Mouse (Mus musculus) left cerebral cortex, postnatal 36 days (tissue): ENCODE measurements around the gene Nol4l. TPM values are rescaled to one million over a fixed set of nuclear protein-coding genes. Genes with fewer than 3 reads are reported as not detected.
"Not testable (repeated sequence)": the region's sequence is repeated elsewhere in the genome, so short reads cannot be mapped to it uniquely, and the experiment has no call there.

ENCODE experiments used
- DNase-seq, 2 experiments: peaks; one replicate each; pipeline ENCODE4 v3.0.0; 2021 to 2022; ENCODE audit warnings: low spot score in 2 of 2, mixed read lengths in 1 of 2
- intact Hi-C: fragments of 180-260 bp; cut with DNase I; formaldehyde crosslinking; loops from one replicate; pipeline ENCODE4 v1.15.1; 2025
- total RNA-seq, 2 experiments: library from RNA; stranded (reverse); gene quantifications; 2 replicates each; pipeline ENCODE4 v1.2.3; 2021

The Nol4l gene
- total RNA-seq, 2 experiments from 2014 or later, result 46.4 to 50.2 TPM

DNA sequence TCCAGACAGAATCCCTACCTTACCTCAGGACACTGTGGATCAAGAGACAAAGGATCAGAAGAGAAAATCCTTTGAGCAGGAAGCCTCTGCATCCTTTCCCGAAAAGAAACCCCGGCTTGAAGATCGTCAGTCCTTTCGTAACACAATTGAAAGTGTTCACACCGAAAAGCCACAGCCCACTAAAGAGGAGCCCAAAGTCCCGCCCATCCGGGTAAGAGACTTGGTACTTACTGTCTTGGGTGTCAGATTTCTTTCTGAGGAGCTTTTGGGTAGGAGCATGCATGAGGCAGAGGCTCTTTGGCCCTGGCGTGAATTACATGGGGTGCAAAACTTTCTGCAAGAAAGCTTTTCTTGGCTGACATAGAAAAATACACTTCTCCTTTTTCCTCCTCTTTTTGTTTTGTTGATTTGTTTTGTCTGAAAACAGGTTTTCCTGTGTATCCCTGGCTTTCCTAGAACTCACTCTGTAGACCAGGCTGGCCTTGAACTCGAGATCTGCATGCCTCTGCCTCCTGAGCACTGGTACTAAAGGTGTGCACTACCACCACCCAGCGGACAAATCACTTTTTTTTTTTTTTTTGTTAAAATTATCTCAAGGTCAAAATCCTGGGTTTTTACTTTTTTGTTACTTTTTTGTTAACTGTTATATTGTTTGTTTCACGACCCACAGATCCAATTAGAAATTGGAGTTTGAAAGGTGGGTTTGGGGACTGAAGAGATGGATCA is 131.8 kb downstream of the Nol4l start:
- intact Hi-C loops, result no loop called here
- DNase-seq, result no peak

DNA sequence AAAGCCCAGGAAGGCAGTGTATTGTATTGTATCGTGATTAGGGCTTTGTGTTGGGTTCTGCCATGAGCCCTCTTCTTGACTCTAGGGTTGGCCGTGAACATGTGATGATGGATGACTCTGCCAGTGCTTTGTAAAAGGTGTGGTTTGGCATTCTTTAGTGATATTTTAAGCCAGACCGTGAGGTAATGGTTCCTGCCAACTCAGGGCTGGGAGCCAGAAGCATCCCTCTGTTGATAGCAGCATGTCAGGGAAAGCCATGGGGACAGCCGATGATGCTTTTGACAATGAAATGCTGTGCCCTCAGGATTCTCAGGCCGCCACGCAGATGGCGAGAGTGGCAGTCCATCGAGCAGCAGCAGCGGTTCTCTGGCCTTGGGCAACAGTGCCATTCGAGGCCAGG is 136.7 kb downstream of the Nol4l start:
- DNase-seq, result no peak
- intact Hi-C loops, result loop anchor here (5.0 kb wide), 1 partner anchor 36 kb away; no protein-coding TSS in a partner anchor

DNA sequence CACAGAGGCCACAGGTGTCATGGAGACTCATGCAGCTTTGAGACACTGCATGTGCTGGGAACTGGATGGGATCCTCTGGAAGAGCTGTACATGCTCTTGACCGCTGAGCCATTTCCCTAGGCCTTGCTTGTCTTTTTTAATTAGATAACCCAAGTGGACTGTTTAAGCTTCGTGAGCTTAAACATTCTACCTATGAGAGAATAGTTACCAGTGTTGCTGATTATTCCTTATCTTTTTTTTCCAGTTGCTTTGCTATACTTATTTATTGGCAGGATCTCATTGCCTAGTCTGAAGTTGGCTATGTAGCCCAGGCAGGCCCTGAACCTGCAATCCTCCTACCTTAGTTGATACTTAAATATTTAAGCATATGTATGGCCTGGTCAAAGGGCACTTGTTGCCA is 139.9 kb downstream of the Nol4l start:
- intact Hi-C loops, result loop anchor here (5.0 kb wide), 1 partner anchor 33 kb away; no protein-coding TSS in a partner anchor

DNA sequence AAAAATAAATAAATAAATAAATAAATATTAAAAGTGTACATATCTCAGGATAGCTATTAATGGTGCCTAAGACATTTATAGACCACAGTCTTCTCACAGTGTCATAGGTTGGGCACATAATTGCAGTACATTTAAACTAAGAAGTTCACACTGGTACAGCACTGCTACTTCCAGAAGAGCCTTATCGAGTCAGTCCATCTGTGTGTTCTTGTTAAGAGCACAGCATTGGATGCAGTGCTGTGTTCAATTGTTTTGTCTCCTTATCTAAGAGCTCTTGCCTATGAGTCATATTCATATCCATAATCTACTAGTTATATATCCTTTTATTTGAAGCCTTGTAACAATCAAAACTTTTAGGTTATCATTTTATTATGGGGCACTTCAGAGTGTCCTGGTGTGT is 149.3 kb downstream of the Nol4l start:
- intact Hi-C loops, result no loop called here
- no peak for DNase-seq

More for the DNA sequence above, 139.9 kb downstream of the Nol4l start:
- DNase-seq, result no peak

DNA sequence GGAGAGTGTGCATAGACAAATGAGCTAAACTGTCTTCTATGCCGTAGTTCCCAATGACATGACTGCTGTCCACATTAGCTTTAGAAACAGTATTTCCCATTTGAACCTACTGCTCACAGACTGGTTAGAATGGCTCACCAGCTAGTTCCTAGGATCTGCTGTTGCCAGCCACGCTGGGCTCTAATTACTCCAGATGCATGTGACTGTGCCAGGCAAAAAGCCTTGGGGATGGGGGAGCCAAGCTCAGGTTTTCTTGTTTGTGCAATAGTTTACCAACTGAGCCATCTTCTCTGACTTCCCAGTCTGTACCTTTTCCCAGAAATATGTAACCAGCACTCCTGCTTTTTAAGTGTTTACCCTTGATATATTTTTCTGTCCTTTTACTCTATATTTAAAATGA is 154.4 kb downstream of the Nol4l start:
- intact Hi-C loops, result no loop called here
- DNase-seq, result no peak

DNA sequence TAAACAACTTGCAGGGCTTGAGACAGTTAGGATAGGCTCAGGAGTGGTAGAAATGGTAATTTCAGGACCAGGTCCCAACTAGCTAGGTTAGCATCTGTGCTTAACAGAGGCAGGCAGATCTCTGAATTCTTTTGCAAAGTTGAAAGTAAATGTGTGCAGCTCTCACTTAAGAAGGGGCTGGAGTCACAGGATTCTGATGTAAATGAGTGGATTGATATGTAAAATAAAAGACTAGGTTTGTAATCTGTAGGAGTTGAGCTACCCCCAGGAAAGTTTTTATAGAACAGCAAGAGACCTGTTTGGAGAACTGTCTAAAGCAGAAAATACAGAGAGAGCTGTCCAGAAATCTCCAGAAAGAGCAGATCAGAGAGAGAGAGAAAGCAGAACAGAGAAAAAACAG is 158.9 kb downstream of the Nol4l start:
- intact Hi-C loops, result no loop called here
- DNase-seq, result no peak

DNA sequence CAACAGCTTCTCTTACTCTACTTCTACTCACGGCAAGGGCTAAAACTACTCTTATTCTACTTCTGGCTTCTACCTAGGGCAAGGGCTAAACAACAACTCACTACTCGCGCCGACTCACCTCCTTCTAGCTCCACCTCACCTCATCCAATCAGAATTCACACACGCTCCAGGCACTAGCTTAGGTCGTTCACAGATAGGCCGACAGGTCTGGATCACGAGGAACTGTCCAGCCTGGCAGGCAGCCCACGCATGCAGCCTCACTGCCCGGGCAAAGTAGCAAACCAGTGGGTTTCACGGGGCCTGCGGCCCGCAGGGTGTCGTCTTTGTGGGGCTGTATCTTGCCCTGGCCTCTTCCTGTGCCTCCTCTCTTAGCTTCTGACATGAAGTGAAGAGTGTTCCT is 165.2 kb downstream of the Nol4l start:
- DNase-seq, intact Hi-C loops: not testable (repeated sequence)

DNA sequence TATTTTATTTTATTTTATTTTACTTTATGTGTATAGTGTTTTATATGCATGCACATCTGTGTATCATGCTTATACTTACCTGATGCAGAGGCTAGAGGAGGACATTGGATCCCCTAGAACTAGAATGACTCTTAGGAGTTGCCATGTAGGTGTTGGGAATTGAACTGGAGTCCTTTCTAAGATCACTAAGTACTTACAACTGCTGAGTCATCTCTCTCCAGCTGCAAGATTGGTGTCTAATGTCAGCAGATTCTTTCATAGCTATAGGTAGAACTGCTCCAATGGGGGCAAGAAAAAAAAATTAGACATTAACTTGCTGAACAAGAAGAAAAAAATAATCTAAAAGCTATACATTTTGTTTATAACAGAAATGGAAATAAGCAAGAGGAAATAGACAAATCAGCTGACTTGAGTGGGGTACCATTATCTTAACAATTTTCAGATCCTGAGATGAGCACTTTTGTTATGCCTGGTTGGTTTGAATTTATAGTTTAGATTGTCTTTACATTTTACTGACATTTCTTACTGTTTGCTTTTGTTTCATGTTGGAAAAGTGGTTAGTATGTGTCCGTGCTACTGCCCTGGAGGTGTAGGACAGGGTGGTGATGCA is 168.6 kb downstream of the Nol4l start:
- intact Hi-C loops, result no loop called here
- no peak for DNase-seq

Other genes starting within 250 kb of the Nol4l start
- gene Kif3b, start 238.6 kb downstream of the Nol4l start, total RNA-seq, result 10 to 100 TPM; 56.4 to 58.6 TPM
- gene Asxl1, start 184.1 kb downstream of the Nol4l start, total RNA-seq, result 10 to 100 TPM; 34.3 to 36.7 TPM
- not detected for gene 4930404H24Rik, start 37.2 kb downstream of the Nol4l start, total RNA-seq
- gene Commd7, start 102.8 kb upstream of the Nol4l start, total RNA-seq, result 10 to 100 TPM; 27.6 to 32.0 TPM
- 1 to 10 TPM in 1 of 2 experiments, under 1 TPM in 1; 0.86 to 1.4 TPM for gene Dnmt3b, start 119.5 kb upstream of the Nol4l start, total RNA-seq
- gene Dnmt3c, start 166.7 kb upstream of the Nol4l start, total RNA-seq, result not detected
- gene Mapre1, start 211.3 kb upstream of the Nol4l start, total RNA-seq, result 10 to 100 TPM; 75.0 to 88.2 TPM
- under 1 TPM in 1 of 2 experiments, not detected in 1; 0.11 TPM for gene Efcab8, start 250.0 kb upstream of the Nol4l start, total RNA-seq